Mouse (Mus musculus) cerebellum, postnatal 10 days (tissue): ENCODE data around the gene Dot1l.

Experiments used
- DNase-seq, 2 experiments: peaks; one replicate each; pipeline ENCODE4 v3.0.0; 2021; ENCODE audit warnings: mixed read lengths in 2 of 2

Dot1l gene

GRCm38 (mm10) chr10:80835617-80836016 lies 80.6 kb downstream of the Dot1l start:
- peak; percentile 60 to 62 for DNase-seq

GRCm38 (mm10) chr10:80836949-80837379 lies 82.0 kb downstream of the Dot1l start:
- DNase-seq = peak; percentile 85

GRCm38 (mm10) chr10:80837827-80838226 lies 82.8 kb downstream of the Dot1l start:
- DNase-seq = no peak

- no peak for DNase-seq
These were observed 83.4 kb downstream of the Dot1l start for GRCm38 (mm10) chr10:80838346-80838912.

- DNase-seq = no peak
These were observed 84.8 kb downstream of the Dot1l start for GRCm38 (mm10) chr10:80839848-80840247.

- DNase-seq = no peak
These were observed 86.7 kb downstream of the Dot1l start for GRCm38 (mm10) chr10:80841685-80842084.

GRCm38 (mm10) chr10:80842334-80842733 lies 87.3 kb downstream of the Dot1l start:
- DNase-seq = no peak

GRCm38 (mm10) chr10:80843087-80843930 lies 88.3 kb downstream of the Dot1l start:
- DNase-seq = peak in 1 of 2 experiments; percentile 39

GRCm38 (mm10) chr10:80843931-80844547 lies 89.0 kb downstream of the Dot1l start, which contains the start of gene Lingo3:
TSS of gene Lingo3 (minus strand) at chr10:80844039.
- peak; percentile 82 to 85 for DNase-seq
